Mouse (Mus musculus): ENCODE measurements around the gene Anks1. TPM values are rescaled to one million over a fixed set of nuclear protein-coding genes. Genes with fewer than 3 reads are reported as not detected.

Anks1 gene
- polyA plus RNA-seq, 1 experiment from 2014 or later: 69.0 TPM

GRCm38 (mm10) chr17:27922174-27922712 is 13.1 kb downstream of the Anks1 start:
- ATAC-seq (ENCODE audit: low FRiP score) (0 out of 2 replicates have a peak, but pooled peaks have one; percentile 27), DNase-seq (ENCODE audit: low spot score) (no peak)
- H3K27ac ChIP-seq: peak overlapping the region; percentile 49; the same call in 1 of the 2 replicates
- no peaks in the 10 kb centered on the region for H3K9me3 ChIP-seq (ENCODE audit: control insufficient read depth, low read length)
- 0 out of 2 replicates have a peak, but pooled peaks cover 3% of the 10 kb centered on the region for H3K36me3 ChIP-seq (replicated peaks; ENCODE audit: control insufficient read depth, insufficient read depth)
- 64% methylated on average over 11 of the region's 11 CpGs for WGBS
- H3K27me3 ChIP-seq (ENCODE audit: control insufficient read depth, insufficient read depth, low read length): no peaks in the 10 kb centered on the region
- H3K4me2 ChIP-seq (replicated peaks): no peak overlapping the region
- H3K9ac ChIP-seq: no peak overlapping the region
- peaks cover 8% of the 10 kb centered on the region; the same call in 1 of the 2 replicates for H3K4me1 ChIP-seq (replicated peaks; ENCODE audit: control insufficient read depth, insufficient read depth, low read length)
- no peak overlapping the region for H3K4me3 ChIP-seq (replicated peaks; ENCODE audit: low read length)

DNA sequence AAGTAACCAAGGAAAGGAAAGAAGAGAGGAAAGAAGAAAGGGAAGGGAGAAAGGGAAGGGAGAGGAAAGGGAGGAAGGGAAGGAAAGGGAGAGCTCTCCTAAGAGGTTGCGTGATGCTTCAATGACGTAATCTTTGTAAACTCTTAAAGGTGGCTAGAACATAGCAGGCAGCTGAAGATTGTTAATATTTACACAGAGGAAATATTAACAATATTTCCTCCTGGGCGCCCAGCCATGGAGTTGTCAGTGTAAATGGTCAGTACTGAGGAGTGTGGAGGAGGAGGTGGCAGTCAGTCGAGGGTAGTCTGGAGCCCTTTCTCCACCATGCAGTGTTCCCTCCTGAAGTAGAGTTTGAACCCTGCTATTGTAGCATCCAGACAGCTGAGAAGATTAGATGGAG is 15.9 kb downstream of the Anks1 start:
- H3K36me3 ChIP-seq (replicated peaks; ENCODE audit: control insufficient read depth, insufficient read depth): 0 out of 2 replicates have a peak, but pooled peaks cover 3% of the 10 kb centered on the region
- no peaks in the 10 kb centered on the region for H3K9me3 ChIP-seq (ENCODE audit: control insufficient read depth, low read length)
- DNase-seq (ENCODE audit: low spot score) (no peak), ATAC-seq (ENCODE audit: low FRiP score) (no peak)
- H3K4me1 ChIP-seq (replicated peaks; ENCODE audit: control insufficient read depth, insufficient read depth, low read length): peaks cover 8% of the 10 kb centered on the region; the same call in 1 of the 2 replicates
- no peak overlapping the region for H3K4me2 ChIP-seq (replicated peaks)
- 93% methylated on average over 4 of the region's 4 CpGs for WGBS
- no peak overlapping the region for H3K27ac ChIP-seq
- H3K4me3 ChIP-seq (replicated peaks; ENCODE audit: low read length): no peak overlapping the region
- H3K9ac ChIP-seq: no peak overlapping the region
- no peaks in the 10 kb centered on the region for H3K27me3 ChIP-seq (ENCODE audit: control insufficient read depth, insufficient read depth, low read length)

DNA sequence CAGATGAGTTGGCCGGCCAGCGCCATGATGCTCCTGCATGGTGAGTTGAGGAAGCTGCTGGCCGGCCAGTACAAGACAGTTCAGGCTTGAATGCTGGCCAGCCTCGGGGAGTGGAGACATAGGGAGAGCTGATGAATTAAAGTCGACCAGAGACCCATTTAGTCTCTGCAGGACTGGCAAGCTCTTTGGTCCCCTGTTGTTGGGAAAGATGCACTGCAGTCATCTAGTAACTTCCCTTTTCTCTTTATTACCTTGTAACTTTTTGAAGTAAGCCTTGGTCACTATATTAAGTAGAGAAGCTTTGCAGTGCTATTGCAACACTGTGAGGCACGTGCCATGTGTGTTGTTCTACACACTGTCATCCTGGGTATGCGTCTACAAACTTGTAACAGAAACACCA is 16.4 kb downstream of the Anks1 start:
- no peak overlapping the region for H3K4me2 ChIP-seq (replicated peaks)
- WGBS: 78% methylated on average over 7 of the region's 7 CpGs
- peaks cover 8% of the 10 kb centered on the region; the same call in 1 of the 2 replicates for H3K4me1 ChIP-seq (replicated peaks; ENCODE audit: control insufficient read depth, insufficient read depth, low read length)

DNA sequence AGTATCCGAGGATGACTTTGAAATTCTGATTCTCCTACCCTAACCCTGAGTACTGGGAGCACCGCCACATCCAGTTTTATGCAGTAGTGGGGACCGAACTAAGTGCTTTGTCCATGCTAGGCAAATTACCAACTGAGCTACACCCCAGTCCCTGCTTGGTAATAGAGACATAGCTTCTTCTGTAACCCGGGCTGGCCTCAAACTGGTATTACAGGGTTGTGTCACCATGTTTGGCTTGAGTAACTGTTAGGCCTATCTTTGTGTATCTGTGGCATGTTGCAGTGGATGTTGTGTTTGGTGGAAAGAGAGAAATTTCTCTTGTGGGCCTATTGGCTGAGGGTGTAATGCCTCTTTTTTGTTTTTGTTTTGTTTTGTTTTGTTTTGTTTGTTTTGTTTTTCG is 21.2 kb downstream of the Anks1 start:
- no peaks in the 10 kb centered on the region for H3K36me3 ChIP-seq (replicated peaks; ENCODE audit: control insufficient read depth, insufficient read depth)
- H3K4me3 ChIP-seq (replicated peaks; ENCODE audit: low read length): no peak overlapping the region
- H3K27me3 ChIP-seq (ENCODE audit: control insufficient read depth, insufficient read depth, low read length): no peaks in the 10 kb centered on the region
- no peak overlapping the region for H3K27ac ChIP-seq
- no peaks in the 10 kb centered on the region for H3K9me3 ChIP-seq (ENCODE audit: control insufficient read depth, low read length)
- WGBS: 94% methylated on average over 5 of the region's 5 CpGs
- ATAC-seq (ENCODE audit: low FRiP score) (no peak), DNase-seq (ENCODE audit: low spot score) (no peak)
- H3K9ac ChIP-seq: no peak overlapping the region
- no peaks in the 10 kb centered on the region for H3K4me1 ChIP-seq (replicated peaks; ENCODE audit: control insufficient read depth, insufficient read depth, low read length)
- H3K4me2 ChIP-seq (replicated peaks): no peak overlapping the region

More for the DNA sequence above, 16.4 kb downstream of the Anks1 start:
- H3K27me3 ChIP-seq (ENCODE audit: control insufficient read depth, insufficient read depth, low read length): no peaks in the 10 kb centered on the region
- 0 out of 2 replicates have a peak, but pooled peaks cover 3% of the 10 kb centered on the region for H3K36me3 ChIP-seq (replicated peaks; ENCODE audit: control insufficient read depth, insufficient read depth)
- H3K4me3 ChIP-seq (replicated peaks; ENCODE audit: low read length): no peak overlapping the region
- no peak overlapping the region for H3K9ac ChIP-seq
- no peak for ATAC-seq (ENCODE audit: low FRiP score)
- no peak overlapping the region for H3K27ac ChIP-seq
- H3K9me3 ChIP-seq (ENCODE audit: control insufficient read depth, low read length): no peaks in the 10 kb centered on the region
- DNase-seq (ENCODE audit: low spot score): no peak

DNA sequence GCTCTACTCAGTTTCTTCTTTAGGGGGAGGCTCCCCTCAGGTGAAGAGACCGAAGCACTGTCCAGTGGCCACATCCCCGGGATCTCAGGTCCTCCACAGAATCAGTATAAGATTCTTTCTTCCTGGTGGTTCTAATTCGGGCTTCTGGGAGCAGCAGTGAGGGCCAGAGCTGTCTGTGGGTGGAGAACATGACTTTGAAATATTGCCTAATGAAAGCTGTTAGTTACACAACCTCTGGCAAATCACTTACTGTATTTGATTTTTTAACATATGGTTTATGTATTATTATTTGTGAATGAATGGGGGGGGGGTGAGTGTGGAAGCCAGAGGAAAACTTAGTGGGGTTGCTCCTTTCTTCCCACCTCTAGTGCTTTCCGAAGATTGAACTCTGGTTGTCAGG is 22.7 kb downstream of the Anks1 start:
- no peaks in the 10 kb centered on the region for H3K27me3 ChIP-seq (ENCODE audit: control insufficient read depth, insufficient read depth, low read length)
- H3K4me1 ChIP-seq (replicated peaks; ENCODE audit: control insufficient read depth, insufficient read depth, low read length): no peaks in the 10 kb centered on the region
- no peak overlapping the region for H3K27ac ChIP-seq
- DNase-seq (ENCODE audit: low spot score): no peak
- no peaks in the 10 kb centered on the region for H3K36me3 ChIP-seq (replicated peaks; ENCODE audit: control insufficient read depth, insufficient read depth)
- H3K4me3 ChIP-seq (replicated peaks; ENCODE audit: low read length): no peak overlapping the region
- no peak overlapping the region for H3K9ac ChIP-seq
- 91% methylated on average over 4 of the region's 4 CpGs for WGBS
- ATAC-seq (ENCODE audit: low FRiP score): no peak
- no peaks in the 10 kb centered on the region for H3K9me3 ChIP-seq (ENCODE audit: control insufficient read depth, low read length)
- no peak overlapping the region for H3K4me2 ChIP-seq (replicated peaks)

DNA sequence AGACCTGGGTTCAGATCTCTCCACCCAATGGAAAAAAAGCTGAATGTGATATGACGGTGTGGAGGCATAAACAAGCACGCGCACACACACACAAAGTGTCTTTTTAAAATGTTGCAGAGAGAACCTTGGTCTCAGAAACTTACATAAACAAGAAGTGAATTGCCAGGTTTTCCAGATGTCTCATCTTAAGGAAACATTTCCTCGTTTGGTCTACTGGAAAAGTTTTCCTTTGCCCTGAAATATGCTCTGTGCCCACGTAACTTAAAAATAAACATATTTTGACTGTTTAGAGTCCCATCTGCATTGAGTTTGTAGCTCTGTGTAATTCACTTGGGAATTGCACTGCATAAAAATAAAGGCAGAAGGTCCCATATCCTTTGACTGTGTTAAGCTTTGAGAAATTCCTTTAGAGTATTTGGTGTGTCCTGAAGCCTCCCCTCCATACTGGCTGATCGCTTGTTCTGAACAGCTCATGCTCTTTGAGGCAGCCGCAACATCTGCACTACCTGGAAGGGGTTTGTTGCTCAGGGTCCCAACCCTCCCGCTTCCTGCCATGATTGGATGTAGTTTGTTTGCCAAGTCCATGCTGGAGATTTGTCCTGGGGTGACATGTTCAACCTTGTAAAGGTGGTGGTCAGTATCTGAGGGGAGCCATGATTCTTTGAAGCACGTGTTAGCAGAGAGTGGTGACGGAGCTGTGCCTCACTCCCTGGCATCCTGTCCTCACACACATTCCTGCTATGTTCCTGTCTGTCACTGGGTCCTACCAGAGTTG is 25.2 kb downstream of the Anks1 start:
- WGBS: 93% methylated on average over 10 of the region's 10 CpGs
- H3K4me1 ChIP-seq (replicated peaks; ENCODE audit: control insufficient read depth, insufficient read depth, low read length): 0 out of 2 replicates have a peak, but pooled peaks cover 3% of the 10 kb centered on the region
- H3K4me2 ChIP-seq (replicated peaks): no peak overlapping the region
- no peak overlapping the region for H3K9ac ChIP-seq
- ATAC-seq (ENCODE audit: low FRiP score) (no peak), DNase-seq (ENCODE audit: low spot score) (no peak)
- no peak overlapping the region for H3K4me3 ChIP-seq (replicated peaks; ENCODE audit: low read length)
- H3K36me3 ChIP-seq (replicated peaks; ENCODE audit: control insufficient read depth, insufficient read depth): no peaks in the 10 kb centered on the region
- no peaks in the 10 kb centered on the region for H3K27me3 ChIP-seq (ENCODE audit: control insufficient read depth, insufficient read depth, low read length)
- H3K27ac ChIP-seq: no peak overlapping the region
- no peaks in the 10 kb centered on the region for H3K9me3 ChIP-seq (ENCODE audit: control insufficient read depth, low read length)

DNA sequence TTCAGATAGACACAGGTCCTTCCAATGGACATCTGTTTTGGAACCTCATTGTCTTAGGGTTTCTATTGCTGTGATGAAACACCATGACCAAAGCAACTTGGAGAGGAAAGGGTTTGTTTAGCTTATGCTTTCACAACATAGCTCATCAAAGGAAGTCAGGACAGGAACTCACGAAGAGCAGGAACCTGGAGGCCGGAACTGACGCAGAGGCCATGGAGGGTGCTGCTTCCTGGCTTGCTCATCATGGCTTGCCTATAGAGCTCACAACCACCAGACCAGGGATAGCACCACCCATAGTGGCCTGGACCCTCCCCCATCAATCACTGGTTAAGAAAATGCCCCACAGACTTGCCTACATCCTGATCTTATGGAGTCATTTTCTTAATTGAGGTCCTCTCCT is 26.0 kb downstream of the Anks1 start:
- no peak for DNase-seq (ENCODE audit: low spot score)
- Histone ChIP-seq H3K4me2 (replicated peaks) (no peak overlapping the region), H3K4me1 (replicated peaks; ENCODE audit: control insufficient read depth, insufficient read depth, low read length) (peaks cover 3% of the 10 kb centered on the region; the same call in 1 of the 2 replicates), H3K27ac (no peak overlapping the region), H3K4me3 (replicated peaks; ENCODE audit: low read length) (no peak overlapping the region), H3K36me3 (replicated peaks; ENCODE audit: control insufficient read depth, insufficient read depth) (no peaks in the 10 kb centered on the region), H3K27me3 (ENCODE audit: control insufficient read depth, insufficient read depth, low read length) (no peaks in the 10 kb centered on the region), H3K9ac (no peak overlapping the region), H3K9me3 (ENCODE audit: control insufficient read depth, low read length) (no peaks in the 10 kb centered on the region)
- no peak for ATAC-seq (ENCODE audit: low FRiP score)
- 89% methylated on average over 3 of the region's 3 CpGs for WGBS

GRCm38 (mm10) chr17:27937054-27937615 is 28.0 kb downstream of the Anks1 start:
- no peak overlapping the region for H3K4me2 ChIP-seq (replicated peaks)
- no peak overlapping the region for H3K27ac ChIP-seq
- ATAC-seq (ENCODE audit: low FRiP score) (no peak), DNase-seq (ENCODE audit: low spot score) (no peak)
- H3K9me3 ChIP-seq (ENCODE audit: control insufficient read depth, low read length): no peaks in the 10 kb centered on the region
- H3K36me3 ChIP-seq (replicated peaks; ENCODE audit: control insufficient read depth, insufficient read depth): no peaks in the 10 kb centered on the region
- H3K9ac ChIP-seq: no peak overlapping the region
- 92% methylated on average over 4 of the region's 4 CpGs for WGBS
- H3K4me3 ChIP-seq (replicated peaks; ENCODE audit: low read length): no peak overlapping the region
- H3K27me3 ChIP-seq (ENCODE audit: control insufficient read depth, insufficient read depth, low read length): no peaks in the 10 kb centered on the region
- peaks cover 3% of the 10 kb centered on the region; the same call in 1 of the 2 replicates for H3K4me1 ChIP-seq (replicated peaks; ENCODE audit: control insufficient read depth, insufficient read depth, low read length)

DNA sequence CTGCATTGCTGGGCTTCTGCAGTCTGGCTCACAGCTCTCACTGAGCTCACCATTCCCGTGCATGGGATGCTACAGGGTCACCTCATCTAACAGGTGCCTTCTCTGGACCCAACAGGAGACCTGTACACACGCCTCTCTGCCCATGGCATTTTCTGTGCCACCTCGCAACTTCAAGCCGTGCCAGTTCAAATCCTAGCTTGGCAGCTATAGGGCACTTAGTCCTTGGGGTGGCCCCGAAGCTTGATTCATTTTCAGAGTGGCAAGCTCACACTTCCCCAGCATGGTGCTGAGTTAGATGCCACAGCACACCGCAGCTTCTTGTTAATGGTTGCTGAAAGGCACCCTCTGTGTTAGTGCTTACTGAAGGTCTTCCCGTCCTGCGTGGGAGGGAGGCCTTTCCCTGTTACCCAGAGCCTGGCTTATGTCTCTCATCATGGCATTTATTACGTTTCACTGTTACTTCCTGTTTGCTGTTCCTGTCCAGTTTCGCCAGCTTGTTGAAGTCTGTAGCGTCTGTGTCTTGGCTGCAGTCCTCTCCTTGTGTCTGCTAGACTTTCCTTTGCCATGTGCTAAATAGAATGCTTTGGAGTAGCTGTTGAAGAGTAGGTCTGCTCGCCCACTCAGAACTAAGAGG is 29.1 kb downstream of the Anks1 start:
- 88% methylated on average over 12 of the region's 12 CpGs for WGBS
- Histone ChIP-seq H3K4me1 (replicated peaks; ENCODE audit: control insufficient read depth, insufficient read depth, low read length) (peaks cover 3% of the 10 kb centered on the region; the same call in 1 of the 2 replicates), H3K27ac (no peak overlapping the region), H3K27me3 (ENCODE audit: control insufficient read depth, insufficient read depth, low read length) (no peaks in the 10 kb centered on the region), H3K4me2 (replicated peaks) (no peak overlapping the region), H3K9me3 (ENCODE audit: control insufficient read depth, low read length) (no peaks in the 10 kb centered on the region), H3K4me3 (replicated peaks; ENCODE audit: low read length) (no peak overlapping the region), H3K36me3 (replicated peaks; ENCODE audit: control insufficient read depth, insufficient read depth) (no peaks in the 10 kb centered on the region), H3K9ac (no peak overlapping the region)
- ATAC-seq (ENCODE audit: low FRiP score) (no peak), DNase-seq (ENCODE audit: low spot score) (no peak)

Measured in hindbrain, embryonic 14.5 days (tissue).